Mouse (Mus musculus): ENCODE results near the gene Krtap19-1.

The Krtap19-1 gene

GRCm38 (mm10) chr16:88869311-88869710 lies at the start of gene Krtap19-1:
Gene Krtap19-1 (minus strand): TSS chr16:88869411.
- no peak for DNase-seq

- DNase-seq: no peak
Observed at GRCm38 (mm10) chr16:88896357-88896756, 27.1 kb upstream of the Krtap19-1 start, which contains the start of gene Krtap19-5. Gene Krtap19-5 (minus strand): TSS chr16:88896457.

- DNase-seq: no peak
Observed at GRCm38 (mm10) chr16:88886870-88887269, 17.7 kb upstream of the Krtap19-1 start.

- DNase-seq: no peak
Observed at GRCm38 (mm10) chr16:88884989-88885388, 15.8 kb upstream of the Krtap19-1 start, which contains the start of gene Krtap19-4. Gene Krtap19-4 (minus strand): TSS chr16:88885089.

GRCm38 (mm10) chr16:88877938-88878337 lies 8.7 kb upstream of the Krtap19-1 start, which contains the start of gene Krtap19-3:
Gene Krtap19-3 (minus strand): TSS chr16:88878038.
- no peak for DNase-seq

GRCm38 (mm10) chr16:88874169-88874568 lies 5.0 kb upstream of the Krtap19-1 start, which contains the start of gene Krtap19-2:
Gene Krtap19-2 (minus strand): TSS chr16:88874269.
- no peak for DNase-seq

GRCm38 (mm10) chr16:88864887-88865407 lies 4.3 kb downstream of the Krtap19-1 start:
- no peak for DNase-seq

- DNase-seq: peak; percentile 58
Observed at GRCm38 (mm10) chr16:88851450-88851849, 17.8 kb downstream of the Krtap19-1 start.

GRCm38 (mm10) chr16:88848558-88848957 lies 20.7 kb downstream of the Krtap19-1 start:
- DNase-seq: no peak

GRCm38 (mm10) chr16:88847363-88847762 lies 21.8 kb downstream of the Krtap19-1 start:
- DNase-seq: no peak

- DNase-seq: peak; percentile 50
Observed at GRCm38 (mm10) chr16:88826978-88827377, 42.2 kb downstream of the Krtap19-1 start.

GRCm38 (mm10) chr16:88826095-88826652 lies 43.0 kb downstream of the Krtap19-1 start, which contains the start of gene Krtap14:
Gene Krtap14 (minus strand): TSS chr16:88826145.
- peak; percentile 19 for DNase-seq

GRCm38 (mm10) chr16:88823736-88824135 lies 45.5 kb downstream of the Krtap19-1 start:
- DNase-seq: peak; percentile 52

GRCm38 (mm10) chr16:88820066-88820465 lies 49.1 kb downstream of the Krtap19-1 start, which contains the start of gene Krtap15:
Gene Krtap15 (plus strand): TSS chr16:88820215.
- DNase-seq: no peak
